Mouse (Mus musculus) cerebellum, adult 2 months (tissue): Measurements from ENCODE around the gene Hoxd13.

Source experiments
- CTCF ChIP-seq: fragments of 200-500 bp; IDR thresholded peaks from 2 replicates; pipeline ENCODE4 v1.5.1; 2011; ENCODE audit warnings: low read depth, mild to moderate bottlenecking, control low read depth, low read length, moderate library complexity, borderline replicate concordance; ENCODE audit not compliant: insufficient read depth
- POLR2A ChIP-seq: fragments of 200-500 bp; IDR thresholded peaks from 2 replicates; pipeline ENCODE4 v1.6.1; 2011; ENCODE audit warnings: low read length, control low read depth, borderline replicate concordance; ENCODE audit not compliant: insufficient read depth

GRCm38 (mm10) chr2:74658024-74658666, 10.0 kb upstream of the Hoxd13 start:
- TF ChIP-seq CTCF (no peak), POLR2A (no peak)
